Mouse (Mus musculus) fat pad, adult 2 months (tissue): ENCODE data around the gene Slc17a9.

ENCODE experiments used
- DNase-seq: peaks from one replicate; pipeline ENCODE4 v3.0.0-alpha.2; 2011; ENCODE audit warnings: low read depth, low spot score; ENCODE audit errors: extremely low read depth

Gene Slc17a9

DNA sequence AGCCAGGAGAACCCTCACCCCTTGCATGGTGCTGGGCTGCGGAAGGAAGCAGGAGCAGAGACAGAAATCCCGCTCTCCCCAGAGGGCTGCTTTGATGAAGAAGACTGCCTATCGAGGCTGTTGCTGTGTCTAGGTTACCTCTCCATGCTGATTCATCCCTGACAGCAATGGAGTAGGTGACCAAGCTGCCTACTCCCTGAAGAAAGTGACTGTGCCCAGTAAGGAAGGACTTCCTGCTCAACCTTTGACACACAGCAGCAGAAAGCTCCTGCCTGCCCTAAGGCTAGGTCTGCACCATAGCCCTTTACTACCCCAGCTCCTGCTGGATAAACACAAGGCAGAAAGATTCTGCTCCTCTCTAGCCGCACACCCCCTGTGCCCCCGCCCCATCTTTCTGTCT is 23.8 kb downstream of the Slc17a9 start:
- DNase-seq, result no peak

DNA sequence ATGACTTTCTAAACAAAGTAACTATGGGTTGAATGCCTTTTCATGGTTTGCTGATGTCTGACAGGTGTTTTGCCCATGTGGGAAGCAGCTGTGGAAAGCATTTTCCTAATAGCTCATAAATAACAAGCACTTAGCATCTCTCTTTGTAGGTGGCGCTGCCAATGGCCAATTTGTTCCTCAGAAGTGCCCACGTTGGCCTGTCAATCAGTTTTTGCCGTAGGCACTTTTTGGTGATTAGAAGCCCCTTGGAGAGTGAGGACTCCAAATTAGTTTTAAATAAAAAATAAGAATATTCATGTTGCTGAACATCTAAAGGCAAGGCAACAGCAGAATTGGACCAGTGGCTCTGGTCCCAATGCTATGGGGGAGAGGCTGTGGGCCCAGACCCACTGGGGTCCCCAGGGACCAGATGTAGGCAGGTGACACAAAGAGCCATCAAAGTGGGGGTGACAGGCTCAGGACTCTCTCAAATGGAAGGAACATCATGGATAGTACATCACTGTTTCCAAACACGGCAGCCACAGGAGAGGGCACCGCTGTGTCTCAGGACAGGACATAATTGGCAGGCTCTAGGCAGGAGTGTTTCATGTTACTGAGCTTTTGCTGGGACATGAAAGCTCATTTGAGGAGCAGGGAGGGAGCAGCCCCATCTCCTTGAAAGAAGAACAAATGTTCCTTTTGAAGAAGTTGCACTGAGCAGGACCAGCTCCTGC is 30.1 kb downstream of the Slc17a9 start:
- DNase-seq, result no peak

GRCm38 (mm10) chr2:180755896-180756295 is 30.8 kb downstream of the Slc17a9 start:
- DNase-seq, result no peak

GRCm38 (mm10) chr2:180756786-180757185 is 31.7 kb downstream of the Slc17a9 start:
- DNase-seq, result no peak

- no peak for DNase-seq
Observed at GRCm38 (mm10) chr2:180758513-180759263, 33.6 kb downstream of the Slc17a9 start.

DNA sequence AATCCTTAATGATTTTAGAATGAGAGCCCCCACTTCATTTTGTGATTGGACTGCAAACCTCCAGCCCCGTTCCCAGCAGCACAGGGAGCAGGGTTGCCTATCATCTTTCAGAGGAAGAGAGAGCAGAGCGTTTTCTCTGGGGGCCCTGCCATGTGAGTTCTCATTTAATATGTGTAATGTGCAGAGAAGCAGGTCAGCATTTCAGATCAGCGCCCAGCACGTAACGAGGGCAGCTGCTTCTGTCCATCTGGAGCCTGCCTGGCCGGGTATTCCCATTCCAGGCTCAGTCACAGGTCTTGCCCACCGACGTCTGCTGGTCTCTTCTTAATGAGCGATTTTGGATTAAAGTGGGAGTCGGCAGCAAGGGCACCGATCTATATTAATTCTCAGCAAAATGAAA is 39.9 kb downstream of the Slc17a9 start:
- no peak for DNase-seq

GRCm38 (mm10) chr2:180765713-180766112 is 40.6 kb downstream of the Slc17a9 start:
- no peak for DNase-seq

- DNase-seq, result no peak
Observed at GRCm38 (mm10) chr2:180775223-180775622, 50.2 kb downstream of the Slc17a9 start.

GRCm38 (mm10) chr2:180775641-180776040 is 50.6 kb downstream of the Slc17a9 start:
- DNase-seq, result no peak

GRCm38 (mm10) chr2:180776793-180777192 is 51.7 kb downstream of the Slc17a9 start, which contains the start of gene Bhlhe23:
Gene Bhlhe23, minus strand, starts transcription at chr2:180776900.
- no peak for DNase-seq

DNA sequence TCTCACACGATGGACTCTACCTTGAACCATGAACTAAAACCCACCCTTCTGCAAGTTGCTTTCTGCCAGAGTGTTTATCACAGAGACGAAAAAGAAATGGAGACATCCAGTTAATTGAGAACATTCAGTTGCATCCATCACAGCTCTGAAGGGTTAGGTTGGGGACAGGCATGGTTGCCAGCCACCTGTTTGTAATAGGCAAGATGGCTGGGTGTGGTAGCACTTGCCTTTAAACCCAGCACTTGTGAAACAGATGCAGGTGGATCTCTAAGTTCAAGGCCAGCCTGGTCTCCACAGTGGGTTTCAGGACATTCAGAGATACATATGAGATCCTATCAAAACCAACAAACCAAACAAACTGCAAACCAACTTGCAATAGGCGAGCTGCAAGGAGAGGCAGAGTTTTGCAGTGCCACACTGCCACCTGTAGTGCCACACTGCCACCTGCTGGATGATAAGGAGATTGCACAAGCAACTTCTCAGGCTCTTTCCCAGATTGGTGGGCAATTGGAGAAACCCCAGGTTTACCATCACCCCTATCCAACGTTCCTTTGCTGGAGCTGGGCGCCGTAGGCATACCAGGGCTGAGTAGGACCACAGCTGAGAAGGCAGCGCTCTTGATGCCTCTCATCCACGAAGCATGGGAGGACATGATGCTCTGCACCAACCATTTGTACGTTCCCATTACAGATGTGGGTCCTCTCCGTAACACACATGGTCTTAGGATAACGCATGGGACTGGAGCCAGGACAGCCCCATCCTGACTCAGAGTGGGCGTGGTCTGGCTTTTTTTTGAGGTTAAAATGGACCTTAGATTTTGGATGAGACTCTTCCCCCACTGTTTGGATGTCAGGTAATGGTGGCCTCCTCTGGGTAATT is 54.4 kb downstream of the Slc17a9 start:
- DNase-seq, result no peak

GRCm38 (mm10) chr2:180780282-180780681 is 55.2 kb downstream of the Slc17a9 start:
- DNase-seq, result no peak

GRCm38 (mm10) chr2:180786732-180787131 is 61.7 kb downstream of the Slc17a9 start:
- DNase-seq, result no peak

GRCm38 (mm10) chr2:180787566-180788232 is 62.6 kb downstream of the Slc17a9 start:
- no peak for DNase-seq

- DNase-seq, result no peak
Observed at GRCm38 (mm10) chr2:180788386-180788785, 63.3 kb downstream of the Slc17a9 start.

- no peak for DNase-seq
Observed at GRCm38 (mm10) chr2:180788843-180789242, 63.8 kb downstream of the Slc17a9 start.

DNA sequence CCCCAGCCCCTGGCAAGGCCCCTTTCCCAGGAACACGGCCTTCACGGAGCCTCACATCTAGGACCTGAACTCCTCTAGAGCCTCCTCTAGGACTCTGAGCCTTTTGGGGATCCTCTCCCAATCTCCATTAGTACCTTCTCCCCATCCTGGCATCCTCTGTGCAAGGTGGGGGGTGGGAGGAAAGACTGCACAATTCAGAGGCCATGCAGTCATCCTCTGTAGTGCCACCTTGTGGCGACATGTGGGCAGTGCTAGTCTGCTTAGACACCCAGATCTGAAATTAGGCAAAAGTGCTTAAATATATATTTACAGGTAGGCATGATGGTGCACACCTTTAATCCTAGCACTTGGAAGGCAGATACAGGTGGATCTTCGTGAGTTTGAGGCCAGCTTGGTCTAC is 66.6 kb downstream of the Slc17a9 start:
- no peak for DNase-seq
